Mouse (Mus musculus): ENCODE measurements around the gene Usf3. TPM values are rescaled to one million over a fixed set of nuclear protein-coding genes. Genes with fewer than 3 reads are reported as not detected.

The Usf3 gene
- total RNA-seq, 2 experiments from 2014 or later = 34.2 to 44.2 TPM

Other genes starting within 250 kb of the Usf3 start
- gene Qtrt2, start 246.4 kb upstream of the Usf3 start, total RNA-seq (2021) = 10 to 100 TPM; 26.8 to 40.8 TPM
- gene Zdhhc23, start 193.5 kb upstream of the Usf3 start, total RNA-seq (2021) = 10 to 100 TPM; 40.5 to 54.2 TPM
- 1 to 10 TPM; 3.2 to 3.5 TPM for gene Gramd1c, start 109.9 kb upstream of the Usf3 start, total RNA-seq (2021)
- 100 to 1,000 TPM; 546 to 614 TPM for gene Atp6v1a, start 33.5 kb upstream of the Usf3 start, total RNA-seq (2021)
- 10 to 100 TPM; 55.9 to 56.1 TPM for gene Naa50, start 33.4 kb upstream of the Usf3 start, total RNA-seq (2021)
- gene Sidt1, start 159.9 kb downstream of the Usf3 start, total RNA-seq (2021) = 10 to 100 TPM; 39.6 to 49.7 TPM
- 10 to 100 TPM; 15.7 to 19.1 TPM for gene Spice1, start 173.9 kb downstream of the Usf3 start, total RNA-seq (2021)
- gene Cfap44, start 221.6 kb downstream of the Usf3 start, total RNA-seq (2021) = 1 to 10 TPM; 5.7 to 9.8 TPM